Mouse (Mus musculus): ENCODE measurements at regions not wholly inside any gene's neighbourhood (a gene's known extent, or its start where the extent isn't known, plus 50 kb on each side); places are given as distances from the start of the nearest gene placed in this dataset.

GRCm38 (mm10) chr16:87225085-87225484 is 128.9 kb upstream of the N6amt1 start:
- DNase-seq, result no peak

- no peak for DNase-seq
These were observed 130.0 kb upstream of the N6amt1 start for GRCm38 (mm10) chr16:87224024-87224423.

GRCm38 (mm10) chr16:87220611-87221010 is 133.4 kb upstream of the N6amt1 start:
- no peak for DNase-seq

- DNase-seq, result no peak
These were observed 133.8 kb upstream of the N6amt1 start for GRCm38 (mm10) chr16:87220201-87220600.

- DNase-seq, result no peak
These were observed 146.1 kb upstream of the N6amt1 start for GRCm38 (mm10) chr16:87207875-87208274.

- no peak for DNase-seq
These were observed 163.5 kb upstream of the N6amt1 start for GRCm38 (mm10) chr16:87190471-87190870.

- DNase-seq, result no peak
These were observed 165.2 kb upstream of the N6amt1 start for GRCm38 (mm10) chr16:87188737-87189136.

- no peak for DNase-seq
These were observed 181.6 kb upstream of the N6amt1 start for GRCm38 (mm10) chr16:87172395-87172794.

- no peak for DNase-seq
These were observed 214.7 kb upstream of the N6amt1 start for GRCm38 (mm10) chr16:87139301-87139700.

- no peak for DNase-seq
These were observed 217.5 kb upstream of the N6amt1 start for GRCm38 (mm10) chr16:87136503-87136902.

- no peak for DNase-seq
These were observed 219.5 kb upstream of the N6amt1 start for GRCm38 (mm10) chr16:87134452-87134851.

GRCm38 (mm10) chr16:87133874-87134273 is 220.1 kb upstream of the N6amt1 start:
- DNase-seq, result no peak

GRCm38 (mm10) chr16:87132082-87132481 is 221.9 kb upstream of the N6amt1 start:
- DNase-seq, result no peak

GRCm38 (mm10) chr16:87130733-87131640 is 223.0 kb upstream of the N6amt1 start:
- DNase-seq, result no peak

GRCm38 (mm10) chr16:87129021-87129420 is 225.0 kb upstream of the N6amt1 start:
- DNase-seq, result no peak

- DNase-seq, result no peak
These were observed 225.8 kb upstream of the N6amt1 start for GRCm38 (mm10) chr16:87128230-87128629.

- DNase-seq, result no peak
These were observed 229.5 kb upstream of the N6amt1 start for GRCm38 (mm10) chr16:87124519-87124918.

- DNase-seq, result no peak
These were observed 250.4 kb upstream of the N6amt1 start for GRCm38 (mm10) chr16:87103599-87103998.

- no peak for DNase-seq
These were observed 251.9 kb upstream of the N6amt1 start for GRCm38 (mm10) chr16:87102057-87102456.

GRCm38 (mm10) chr16:87092011-87092410 is 262.0 kb upstream of the N6amt1 start:
- DNase-seq, result no peak

GRCm38 (mm10) chr16:87089322-87089721 is 264.7 kb upstream of the N6amt1 start:
- no peak for DNase-seq

- no peak for DNase-seq
These were observed 270.5 kb upstream of the N6amt1 start for GRCm38 (mm10) chr16:87083505-87083904.

GRCm38 (mm10) chr16:87077385-87077784 is 276.6 kb upstream of the N6amt1 start:
- DNase-seq, result no peak

GRCm38 (mm10) chr16:87069294-87069693 is 284.7 kb upstream of the N6amt1 start:
- DNase-seq, result no peak

GRCm38 (mm10) chr16:87067981-87068380 is 286.0 kb upstream of the N6amt1 start:
- DNase-seq, result no peak
